Mouse (Mus musculus): Measurements from ENCODE around the gene Abcc8. TPM values are rescaled to one million over a fixed set of nuclear protein-coding genes. Genes with fewer than 3 reads are reported as not detected.
A peak's percentile ranks its signal among the peaks of the same experiment; 100 is the strongest.

Gene Abcc8
- polyA plus RNA-seq, 1 experiment from 2014 or later = 0.33 TPM

- Histone ChIP-seq H3K9ac (no peak overlapping the region), H3K27ac (no peak overlapping the region), H3K4me1 (peaks cover 6% of the 10 kb centered on the region; the same call in 1 of the 2 replicates), H3K4me2 (no peak overlapping the region), H3K36me3 (no peaks in the 10 kb centered on the region), H3K9me3 (replicated peaks) (no peaks in the 10 kb centered on the region), H3K27me3 (replicated peaks) (no peaks in the 10 kb centered on the region), H3K4me3 (no peak overlapping the region)
- ATAC-seq = no peak
- 72% methylated on average over 11 of the region's 11 CpGs for WGBS (ENCODE audit: insufficient replicate concordance)
Observed at GRCm38 (mm10) chr7:46125340-46125739, 54.5 kb downstream of the Abcc8 start.

GRCm38 (mm10) chr7:46124460-46124859, 55.4 kb downstream of the Abcc8 start:
- 71% methylated on average over 6 of the region's 6 CpGs for WGBS (ENCODE audit: insufficient replicate concordance)
- no peak for ATAC-seq
- H3K9ac ChIP-seq = no peak overlapping the region

GRCm38 (mm10) chr7:46122964-46123363, 56.9 kb downstream of the Abcc8 start:
- Histone ChIP-seq H3K9ac (no peak overlapping the region), H3K36me3 (no peaks in the 10 kb centered on the region), H3K4me2 (no peak overlapping the region), H3K27me3 (replicated peaks) (no peaks in the 10 kb centered on the region), H3K27ac (no peak overlapping the region), H3K4me1 (0 out of 2 replicates have a peak, but pooled peaks cover 2% of the 10 kb centered on the region), H3K9me3 (replicated peaks) (no peaks in the 10 kb centered on the region), H3K4me3 (no peak overlapping the region)
- WGBS (ENCODE audit: insufficient replicate concordance) = 51% methylated on average over 4 of the region's 4 CpGs
- peak; percentile 46 for ATAC-seq

More at GRCm38 (mm10) chr7:46124460-46124859, 55.4 kb downstream of the Abcc8 start:
- no peaks in the 10 kb centered on the region for H3K27me3 ChIP-seq (replicated peaks)
- peaks cover 5% of the 10 kb centered on the region; the same call in 1 of the 2 replicates for H3K4me1 ChIP-seq
- no peak overlapping the region for H3K27ac ChIP-seq
- no peaks in the 10 kb centered on the region for H3K36me3 ChIP-seq
- H3K9me3 ChIP-seq (replicated peaks) = no peaks in the 10 kb centered on the region
- no peak overlapping the region for H3K4me3 ChIP-seq
- H3K4me2 ChIP-seq = no peak overlapping the region

GRCm38 (mm10) chr7:46117035-46117434, 62.8 kb downstream of the Abcc8 start:
- no peak overlapping the region for H3K27ac ChIP-seq
- no peak overlapping the region for H3K4me2 ChIP-seq
- H3K9ac ChIP-seq = no peak overlapping the region
- H3K36me3 ChIP-seq = no peaks in the 10 kb centered on the region
- H3K4me3 ChIP-seq = no peak overlapping the region
- no peaks in the 10 kb centered on the region for H3K4me1 ChIP-seq
- no peaks in the 10 kb centered on the region for H3K9me3 ChIP-seq (replicated peaks)
- 78% methylated on average over 16 of the region's 16 CpGs for WGBS (ENCODE audit: insufficient replicate concordance)
- no peaks in the 10 kb centered on the region for H3K27me3 ChIP-seq (replicated peaks)
- ATAC-seq = no peak

- H3K36me3 ChIP-seq = no peaks in the 10 kb centered on the region
- H3K4me2 ChIP-seq = no peak overlapping the region
- H3K27me3 ChIP-seq (replicated peaks) = no peaks in the 10 kb centered on the region
- WGBS (ENCODE audit: insufficient replicate concordance) = 44% methylated on average over 10 of the region's 10 CpGs
- no peak for ATAC-seq
- no peaks in the 10 kb centered on the region for H3K4me1 ChIP-seq
- no peaks in the 10 kb centered on the region for H3K9me3 ChIP-seq (replicated peaks)
- no peak overlapping the region for H3K9ac ChIP-seq
- H3K4me3 ChIP-seq = no peak overlapping the region
- no peak overlapping the region for H3K27ac ChIP-seq
Observed at GRCm38 (mm10) chr7:46116118-46116581, 63.7 kb downstream of the Abcc8 start.

GRCm38 (mm10) chr7:46113435-46113834, 66.4 kb downstream of the Abcc8 start:
- Histone ChIP-seq H3K4me2 (no peak overlapping the region), H3K4me1 (no peaks in the 10 kb centered on the region), H3K27me3 (replicated peaks) (no peaks in the 10 kb centered on the region), H3K4me3 (no peak overlapping the region), H3K27ac (no peak overlapping the region), H3K36me3 (no peaks in the 10 kb centered on the region), H3K9ac (no peak overlapping the region), H3K9me3 (replicated peaks) (no peaks in the 10 kb centered on the region)
- WGBS (ENCODE audit: insufficient replicate concordance) = 62% methylated on average over 3 of the region's 3 CpGs
- no peak for ATAC-seq

- no peak overlapping the region for H3K9ac ChIP-seq
- no peaks in the 10 kb centered on the region for H3K9me3 ChIP-seq (replicated peaks)
- no peaks in the 10 kb centered on the region; the same call in 1 of the 2 replicates for H3K27me3 ChIP-seq (replicated peaks)
- ATAC-seq = no peak
- H3K36me3 ChIP-seq = no peaks in the 10 kb centered on the region
- H3K4me2 ChIP-seq = no peak overlapping the region
- H3K27ac ChIP-seq = no peak overlapping the region
- no peak overlapping the region for H3K4me3 ChIP-seq
- H3K4me1 ChIP-seq = no peaks in the 10 kb centered on the region
- WGBS (ENCODE audit: insufficient replicate concordance) = 49% methylated on average over 6 of the region's 6 CpGs
Observed at GRCm38 (mm10) chr7:46111938-46112337, 67.9 kb downstream of the Abcc8 start.

- Histone ChIP-seq H3K27ac (no peak overlapping the region), H3K27me3 (replicated peaks) (no peaks in the 10 kb centered on the region; the same call in 1 of the 2 replicates), H3K9me3 (replicated peaks) (no peaks in the 10 kb centered on the region), H3K4me2 (no peak overlapping the region), H3K4me3 (no peak overlapping the region), H3K9ac (no peak overlapping the region), H3K36me3 (no peaks in the 10 kb centered on the region), H3K4me1 (no peaks in the 10 kb centered on the region)
- no peak for ATAC-seq
- 68% methylated on average over 15 of the region's 15 CpGs for WGBS (ENCODE audit: insufficient replicate concordance)
Observed at GRCm38 (mm10) chr7:46111212-46111817, 68.5 kb downstream of the Abcc8 start.

- H3K9ac ChIP-seq = no peak overlapping the region
- WGBS (ENCODE audit: insufficient replicate concordance) = 59% methylated on average over 3 of the region's 3 CpGs
- no peaks in the 10 kb centered on the region; the same call in none of the 2 replicates for H3K27me3 ChIP-seq (replicated peaks)
- no peak for ATAC-seq
- no peak overlapping the region for H3K4me3 ChIP-seq
- H3K27ac ChIP-seq = no peak overlapping the region
- H3K4me1 ChIP-seq = no peaks in the 10 kb centered on the region
- H3K9me3 ChIP-seq (replicated peaks) = no peaks in the 10 kb centered on the region
- H3K36me3 ChIP-seq = no peaks in the 10 kb centered on the region
- H3K4me2 ChIP-seq = no peak overlapping the region
Observed at GRCm38 (mm10) chr7:46110079-46110478, 69.8 kb downstream of the Abcc8 start.

GRCm38 (mm10) chr7:46105484-46105883, 74.3 kb downstream of the Abcc8 start:
- 74% methylated on average over 7 of the region's 7 CpGs for WGBS (ENCODE audit: insufficient replicate concordance)
- Histone ChIP-seq H3K4me1 (peaks cover 4% of the 10 kb centered on the region), H3K4me3 (no peak overlapping the region), H3K36me3 (no peaks in the 10 kb centered on the region), H3K9me3 (replicated peaks) (no peaks in the 10 kb centered on the region), H3K9ac (no peak overlapping the region), H3K27ac (no peak overlapping the region), H3K4me2 (no peak overlapping the region), H3K27me3 (replicated peaks) (peaks cover 23% of the 10 kb centered on the region)
- no peak for ATAC-seq

GRCm38 (mm10) chr7:46104256-46104915, 75.4 kb downstream of the Abcc8 start:
- no peak for ATAC-seq

GRCm38 (mm10) chr7:46103771-46104170, 76.1 kb downstream of the Abcc8 start:
- Histone ChIP-seq H3K9me3 (replicated peaks) (no peaks in the 10 kb centered on the region), H3K9ac (no peak overlapping the region), H3K4me1 (peaks cover 9% of the 10 kb centered on the region), H3K36me3 (no peaks in the 10 kb centered on the region), H3K4me3 (no peak overlapping the region), H3K27me3 (replicated peaks) (peaks cover 40% of the 10 kb centered on the region), H3K4me2 (no peak overlapping the region), H3K27ac (no peak overlapping the region)
- WGBS (ENCODE audit: insufficient replicate concordance) = 71% methylated on average over 8 of the region's 8 CpGs
- no peak for ATAC-seq

More at GRCm38 (mm10) chr7:46104256-46104915, 75.4 kb downstream of the Abcc8 start:
- no peak overlapping the region for H3K4me3 ChIP-seq
- H3K36me3 ChIP-seq = no peaks in the 10 kb centered on the region
- H3K4me1 ChIP-seq = peaks cover 9% of the 10 kb centered on the region
- H3K27ac ChIP-seq = no peak overlapping the region
- WGBS (ENCODE audit: insufficient replicate concordance) = 73% methylated on average over 27 of the region's 27 CpGs
- peaks cover 34% of the 10 kb centered on the region for H3K27me3 ChIP-seq (replicated peaks)
- H3K4me2 ChIP-seq = no peak overlapping the region
- no peak overlapping the region for H3K9ac ChIP-seq
- no peaks in the 10 kb centered on the region for H3K9me3 ChIP-seq (replicated peaks)
